Mouse (Mus musculus) gastrocnemius, adult 18-20 months (tissue): Measurements from ENCODE around the gene Pdik1l. TPM values are rescaled to one million over a fixed set of nuclear protein-coding genes. Genes with fewer than 3 reads are reported as not detected.
"Not testable (repeated sequence)": the region's sequence is repeated elsewhere in the genome, so short reads cannot be mapped to it uniquely, and the experiment has no call there.

Experiments used
- DNase-seq: peaks from one replicate; pipeline ENCODE4 v3.0.0; 2021; ENCODE audit warnings: low spot score
- total RNA-seq, 2 experiments: library from RNA; stranded (reverse); gene quantifications; 2 replicates each; pipeline ENCODE4 v1.2.3; 2021

Pdik1l gene
- total RNA-seq, 2 experiments from 2014 or later, result 3.9 to 5.7 TPM

GRCm38 (mm10) chr4:134299498-134299810 lies 11.8 kb upstream of the Pdik1l start:
- DNase-seq, result peak; percentile 60

GRCm38 (mm10) chr4:134298626-134299497 lies 11.2 kb upstream of the Pdik1l start:
- no peak for DNase-seq

- DNase-seq, result no peak
These were observed 9.7 kb upstream of the Pdik1l start for GRCm38 (mm10) chr4:134297369-134297768.

GRCm38 (mm10) chr4:134296523-134296922 lies 8.8 kb upstream of the Pdik1l start:
- no peak for DNase-seq

- not testable (repeated sequence) for DNase-seq
These were observed 8.4 kb upstream of the Pdik1l start for GRCm38 (mm10) chr4:134296096-134296495.

GRCm38 (mm10) chr4:134293692-134294163 lies 6.0 kb upstream of the Pdik1l start:
- no peak for DNase-seq

GRCm38 (mm10) chr4:134293061-134293691 lies 5.5 kb upstream of the Pdik1l start:
- no peak for DNase-seq

- peak; percentile 75 for DNase-seq
These were observed 4.4 kb upstream of the Pdik1l start for GRCm38 (mm10) chr4:134292067-134292466.

- no peak for DNase-seq
These were observed 932 bp upstream of the Pdik1l start for GRCm38 (mm10) chr4:134288397-134289256.

GRCm38 (mm10) chr4:134287168-134287564 lies 529 bp downstream of the Pdik1l start:
- peak; percentile 95 for DNase-seq

- no peak for DNase-seq
These were observed 1.2 kb downstream of the Pdik1l start for GRCm38 (mm10) chr4:134286226-134287167.

GRCm38 (mm10) chr4:134284942-134285341 lies 2.8 kb downstream of the Pdik1l start:
- DNase-seq, result no peak

- no peak for DNase-seq
These were observed 14.0 kb downstream of the Pdik1l start for GRCm38 (mm10) chr4:134273417-134274345.

GRCm38 (mm10) chr4:134272731-134273416 lies 14.8 kb downstream of the Pdik1l start:
- DNase-seq, result no peak

GRCm38 (mm10) chr4:134271979-134272378 lies 15.7 kb downstream of the Pdik1l start:
- no peak for DNase-seq

GRCm38 (mm10) chr4:134269622-134270021 lies 18.1 kb downstream of the Pdik1l start:
- not testable (repeated sequence) for DNase-seq

- no peak for DNase-seq
These were observed 19.5 kb downstream of the Pdik1l start for GRCm38 (mm10) chr4:134268102-134268655.

- no peak for DNase-seq
These were observed 21.7 kb downstream of the Pdik1l start for GRCm38 (mm10) chr4:134265860-134266585.
